Mouse (Mus musculus) stomach, postnatal 0 days (tissue): ENCODE results near the gene Nek10.

Source experiments
- CTCF ChIP-seq: IDR thresholded peaks from 2 replicates; pipeline ENCODE4 v1.5.1; 2016; ENCODE audit warnings: antibody characterized with exemption, low read depth, mild to moderate bottlenecking, moderate library complexity
- EP300 ChIP-seq: optimal IDR thresholded peaks from 2 replicates; pipeline ENCODE3; 2016; ENCODE audit warnings: antibody characterized with exemption

DNA sequence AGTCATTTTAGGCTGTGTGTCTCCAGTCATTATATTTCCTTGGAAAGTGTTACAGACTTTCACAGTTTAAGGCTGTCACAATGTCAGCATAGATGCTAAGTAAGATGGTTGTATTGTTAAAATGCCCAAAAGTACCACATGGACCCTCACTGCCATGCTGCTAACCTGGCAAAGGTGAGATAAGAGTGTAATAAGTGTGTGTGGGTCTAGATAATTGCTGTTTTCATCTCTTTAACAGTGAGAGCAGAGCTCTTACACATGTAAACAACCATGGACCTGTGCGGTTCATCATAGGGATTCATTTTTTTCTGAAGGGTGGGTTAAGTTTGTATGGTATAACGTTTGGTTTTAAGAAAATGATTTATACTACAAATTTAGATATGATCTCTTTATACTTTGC, 167.4 kb downstream of the Nek10 start:
- TF ChIP-seq CTCF, result no peak
- no peak for TF ChIP-seq EP300
